Mouse (Mus musculus): ENCODE data around the gene 5730522E02Rik. TPM values are rescaled to one million over a fixed set of nuclear protein-coding genes. Genes with fewer than 3 reads are reported as not detected.

5730522E02Rik gene
- total and polyA plus RNA-seq, 3 experiments: not detected

- no peak overlapping the region for H3K9ac ChIP-seq (ENCODE audit: control insufficient read depth, low read depth, low read length, poor library complexity, severe bottlenecking)
- H3K4me1 ChIP-seq (ENCODE audit: control insufficient read depth in 1 of 2, insufficient read depth in 2 of 2, low read length in 2 of 2): no peaks in the 10 kb centered on the region
- no peak overlapping the region for H3K27ac ChIP-seq (ENCODE audit: control insufficient read depth, low read depth, low read length)
- no peaks in the 10 kb centered on the region for H3K79me2 ChIP-seq (ENCODE audit: control insufficient read depth, insufficient read depth, low read length, poor library complexity)
- no peaks in the 10 kb centered on the region for H3K36me3 ChIP-seq (ENCODE audit: control insufficient read depth in 1 of 2, insufficient read depth in 2 of 2, low read length in 2 of 2)
- DNase-seq (ENCODE audit: low read depth, low spot score): no peak
- no peaks in the 10 kb centered on the region for H3K27me3 ChIP-seq (ENCODE audit: control insufficient read depth in 1 of 2, insufficient read depth in 2 of 2, low read length in 2 of 2)
- no peaks in the 10 kb centered on the region for H3K9me3 ChIP-seq (replicated peaks; ENCODE audit: insufficient read depth, low read length)
- TF ChIP-seq CHD2 (IDR thresholded peaks at IDR 0.05; ENCODE audit: low read length) (no peak), TCF12 (IDR thresholded peaks at IDR 0.05; ENCODE audit: low read depth, low read length) (no peak), CHD1 (IDR thresholded peaks at IDR 0.05; ENCODE audit: low read depth, low read length) (no peak), CTCF (IDR thresholded peaks at IDR 0.05 in 2 of 3, conservative IDR thresholded peaks at IDR 0.05 in 1 of 3; ENCODE audit: control insufficient read depth in 1 of 3, insufficient read depth in 1 of 3, low read depth in 2 of 3, low read length in 3 of 3, poor library complexity in 1 of 3, severe bottlenecking in 1 of 3) (no peak), TAL1 (IDR thresholded peaks at IDR 0.05; ENCODE audit: low read length) (no peak), KAT2A (conservative IDR thresholded peaks at IDR 0.05; ENCODE audit: low read depth, low read length) (no peak), USF1 (IDR thresholded peaks at IDR 0.05; ENCODE audit: low read depth, low read length) (no peak), POLR2AphosphoS5 (IDR thresholded peaks at IDR 0.05; ENCODE audit: borderline replicate concordance, low read depth, low read length) (no peak), SIN3A (IDR thresholded peaks at IDR 0.05; ENCODE audit: low read length) (no peak)
- H3K4me3 ChIP-seq (ENCODE audit: control insufficient read depth in 1 of 2, insufficient read depth in 1 of 2, low read depth in 2 of 2, low read length in 2 of 2): no peak overlapping the region
Observed at GRCm38 (mm10) chr11:26138013-26138412, 72.5 kb downstream of the 5730522E02Rik start.

- Histone ChIP-seq H3K27me3 (ENCODE audit: control insufficient read depth in 1 of 2, insufficient read depth in 2 of 2, low read length in 2 of 2) (no peaks in the 10 kb centered on the region), H3K36me3 (ENCODE audit: control insufficient read depth in 1 of 2, insufficient read depth in 2 of 2, low read length in 2 of 2) (no peaks in the 10 kb centered on the region), H3K4me3 (ENCODE audit: control insufficient read depth in 1 of 2, insufficient read depth in 1 of 2, low read depth in 2 of 2, low read length in 2 of 2) (no peak overlapping the region), H3K4me1 (ENCODE audit: control insufficient read depth in 1 of 2, insufficient read depth in 2 of 2, low read length in 2 of 2) (no peaks in the 10 kb centered on the region), H3K27ac (ENCODE audit: control insufficient read depth, low read depth, low read length) (no peak overlapping the region), H3K79me2 (ENCODE audit: control insufficient read depth, insufficient read depth, low read length, poor library complexity) (no peaks in the 10 kb centered on the region), H3K9ac (ENCODE audit: control insufficient read depth, low read depth, low read length, poor library complexity, severe bottlenecking) (no peak overlapping the region), H3K9me3 (replicated peaks; ENCODE audit: insufficient read depth, low read length) (no peaks in the 10 kb centered on the region)
- TF ChIP-seq JUND (IDR thresholded peaks at IDR 0.05; ENCODE audit: low read depth, low read length) (no peak), BHLHE40 (IDR thresholded peaks at IDR 0.05; ENCODE audit: borderline replicate concordance, low read depth, low read length) (no peak)
- no peak for DNase-seq (ENCODE audit: low read depth, low spot score)
Observed at GRCm38 (mm10) chr11:26130911-26131310, 79.7 kb downstream of the 5730522E02Rik start.

GRCm38 (mm10) chr11:26129054-26129453, 81.5 kb downstream of the 5730522E02Rik start:
- TF ChIP-seq ZC3H11A (IDR thresholded peaks at IDR 0.05; ENCODE audit: low read depth, low read length) (no peak), NRF1 (IDR thresholded peaks at IDR 0.05; ENCODE audit: insufficient read depth, low read depth, low read length, poor library complexity, severe bottlenecking) (no peak), ZMIZ1 (IDR thresholded peaks at IDR 0.05; ENCODE audit: low read depth, low read length) (no peak), HCFC1 (IDR thresholded peaks at IDR 0.05; ENCODE audit: low read depth, low read length) (no peak)
- DNase-seq (ENCODE audit: low read depth, low spot score): no peak
- Histone ChIP-seq H3K27me3 (ENCODE audit: control insufficient read depth in 1 of 2, insufficient read depth in 2 of 2, low read length in 2 of 2) (peaks cover 0 to 2% of the 10 kb centered on the region in 2 experiments; a peak in 2 of 4 replicates), H3K27ac (ENCODE audit: control insufficient read depth, low read depth, low read length) (no peak overlapping the region), H3K36me3 (ENCODE audit: control insufficient read depth in 1 of 2, insufficient read depth in 2 of 2, low read length in 2 of 2) (no peaks in the 10 kb centered on the region), H3K79me2 (ENCODE audit: control insufficient read depth, insufficient read depth, low read length, poor library complexity) (no peaks in the 10 kb centered on the region), H3K9me3 (replicated peaks; ENCODE audit: insufficient read depth, low read length) (no peaks in the 10 kb centered on the region), H3K9ac (ENCODE audit: control insufficient read depth, low read depth, low read length, poor library complexity, severe bottlenecking) (no peak overlapping the region), H3K4me3 (ENCODE audit: control insufficient read depth in 1 of 2, insufficient read depth in 1 of 2, low read depth in 2 of 2, low read length in 2 of 2) (no peak overlapping the region), H3K4me1 (ENCODE audit: control insufficient read depth in 1 of 2, insufficient read depth in 2 of 2, low read length in 2 of 2) (no peaks in the 10 kb centered on the region)

Measured in MEL (cell line).